Comparison of ENCODE assay signal across 8 mouse cellular contexts in genomic region chr2:172412454-172412853, GRCm38 (mm10). TPM values are rescaled to one million over a fixed set of nuclear protein-coding genes. Genes with fewer than 3 reads are reported as not detected.
DNase-seq lines count a peak whose midpoint lies in the region; ATAC-seq lines count a peak whose summit lies in the region.

No protein-coding gene starts in this region.

- H3K4me2 ChIP-seq in heart, embryonic 13.5 days: peak overlapping the region; percentile 58
- H3K4me2 ChIP-seq in liver, embryonic 11.5 days: peak overlapping the region; percentile 30; the same call in 1 of the 2 replicates
- no peak overlapping the region for H3K4me2 ChIP-seq in neural tube, embryonic 14.5 days (ENCODE audit: low read depth, low read length)

- H3K27ac ChIP-seq in heart, embryonic 13.5 days (replicated peaks): no peak overlapping the region
- H3K27ac ChIP-seq in liver, embryonic 11.5 days (ENCODE audit: low read depth, low read length): no peak overlapping the region
- no peak overlapping the region for H3K27ac ChIP-seq in neural tube, embryonic 14.5 days (ENCODE audit: low read depth, low read length)

- ATAC-seq in heart, embryonic 13.5 days (ENCODE audit: extremely low read depth, insufficient number of reproducible peaks, low FRiP score, low TSS enrichment): no peak
- ATAC-seq in liver, embryonic 11.5 days (replicated peaks; ENCODE audit: low FRiP score): peak; percentile 68
- ATAC-seq in neural tube, embryonic 14.5 days (ENCODE audit: low read depth): peak; percentile 68; the same call in 1 of the 2 replicates

- no peaks in the 10 kb centered on the region for H3K36me3 ChIP-seq in heart, embryonic 13.5 days
- H3K36me3 ChIP-seq in liver, embryonic 11.5 days (ENCODE audit: control insufficient read depth, insufficient read depth, low read length): no peaks in the 10 kb centered on the region
- H3K36me3 ChIP-seq in neural tube, embryonic 14.5 days (ENCODE audit: control insufficient read depth, insufficient read depth, low read length): no peaks in the 10 kb centered on the region

- no peak for DNase-seq in heart, adult 9 months (ENCODE audit: low spot score in 2 of 2)
- DNase-seq in forelimb bud, embryonic 11.5 days (ENCODE audit: low read depth, low spot score): peak; percentile 40
- DNase-seq in liver, embryonic 11.5 days (ENCODE audit: low spot score): peak; percentile 53
- no peak for DNase-seq in cerebellum, postnatal 14 days
- DNase-seq in urinary bladder, postnatal 36 days (ENCODE audit: low spot score in 2 of 2): no peak
- no peak for DNase-seq in gastrocnemius, postnatal 10 days

- no peaks in the 10 kb centered on the region for H3K9me3 ChIP-seq in heart, embryonic 13.5 days
- no peaks in the 10 kb centered on the region for H3K9me3 ChIP-seq in liver, embryonic 11.5 days (ENCODE audit: control insufficient read depth, low read length)
- H3K9me3 ChIP-seq in neural tube, embryonic 14.5 days (ENCODE audit: control insufficient read depth, low read length): no peaks in the 10 kb centered on the region

- 5% methylated on average over 9 of the region's 9 CpGs for WGBS in heart, embryonic 13.5 days
- 14% methylated on average over 9 of the region's 9 CpGs for WGBS in liver, embryonic 11.5 days
- 21% methylated on average over 9 of the region's 9 CpGs for WGBS in neural tube, embryonic 14.5 days

- H3K9ac ChIP-seq in heart, embryonic 13.5 days: peak overlapping the region; percentile 41
- no peak overlapping the region for H3K9ac ChIP-seq in liver, embryonic 11.5 days (ENCODE audit: low read depth, low read length)
- H3K9ac ChIP-seq in neural tube, embryonic 14.5 days (replicated peaks; ENCODE audit: low read depth, low read length): no peak overlapping the region

- peak overlapping the region; percentile 17 for H3K4me3 ChIP-seq in heart, embryonic 13.5 days
- no peak overlapping the region for H3K4me3 ChIP-seq in liver, embryonic 11.5 days (ENCODE audit: low read depth, low read length)
- H3K4me3 ChIP-seq in neural tube, embryonic 14.5 days (ENCODE audit: low read depth, low read length): no peak overlapping the region

- peaks cover 19% of the 10 kb centered on the region for H3K4me1 ChIP-seq in heart, embryonic 13.5 days
- peaks cover 10% of the 10 kb centered on the region for H3K4me1 ChIP-seq in liver, embryonic 11.5 days (replicated peaks; ENCODE audit: control insufficient read depth, insufficient read depth, low read length)
- H3K4me1 ChIP-seq in neural tube, embryonic 14.5 days (ENCODE audit: control insufficient read depth, insufficient read depth, low read length): 0 out of 2 replicates have a peak, but pooled peaks cover 3% of the 10 kb centered on the region

- no peaks in the 10 kb centered on the region; the same call in 1 of the 2 replicates for H3K27me3 ChIP-seq in heart, embryonic 13.5 days (replicated peaks)
- no peaks in the 10 kb centered on the region for H3K27me3 ChIP-seq in liver, embryonic 11.5 days (replicated peaks; ENCODE audit: control insufficient read depth, insufficient read depth, low read length)
- H3K27me3 ChIP-seq in neural tube, embryonic 14.5 days (ENCODE audit: control insufficient read depth, insufficient read depth, low read length): no peaks in the 10 kb centered on the region

RNA-seq across cellular contexts. Expression of gene Cass4, which starts 18.9 kb away (rescaled TPM):
- 0.20 and 0.45 TPM in 2 replicates for polyA plus RNA-seq in heart, embryonic 13.5 days (2015; fragmentation: Nextera tagmentation; extraction: Ambion mirVana)
- polyA plus RNA-seq in liver, embryonic 11.5 days (2014; fragmentation: Nextera tagmentation; extraction: Ambion mirVana): 1.1 and 1.5 TPM in 2 replicates
- polyA plus RNA-seq in neural tube, embryonic 14.5 days (2014; fragmentation: Nextera tagmentation; extraction: Ambion mirVana): 0.16 and 0.36 TPM in 2 replicates
- under 1 TPM; 0.26 to 0.41 TPM for total RNA-seq in gastrocnemius, postnatal 10 days (2021)

RNA-seq across cellular contexts. Expression of gene Rtf2, which starts 27.9 kb away (rescaled TPM):
- polyA plus RNA-seq in heart, embryonic 13.5 days (2015; fragmentation: Nextera tagmentation; extraction: Ambion mirVana): 49.9 and 50.6 TPM in 2 replicates
- 73.1 and 78.7 TPM in 2 replicates for polyA plus RNA-seq in liver, embryonic 11.5 days (2014; fragmentation: Nextera tagmentation; extraction: Ambion mirVana)
- 94.9 and 102 TPM in 2 replicates for polyA plus RNA-seq in neural tube, embryonic 14.5 days (2014; fragmentation: Nextera tagmentation; extraction: Ambion mirVana)
- 10 to 100 TPM; 34.9 to 40.9 TPM for total RNA-seq in gastrocnemius, postnatal 10 days (2021)

RNA-seq across cellular contexts. Expression of gene Cstf1, which starts 42.0 kb away (rescaled TPM):
- 27.5 and 28.0 TPM in 2 replicates for polyA plus RNA-seq in heart, embryonic 13.5 days (2015; fragmentation: Nextera tagmentation; extraction: Ambion mirVana)
- polyA plus RNA-seq in liver, embryonic 11.5 days (2014; fragmentation: Nextera tagmentation; extraction: Ambion mirVana): 50.5 and 57.8 TPM in 2 replicates
- 24.5 and 28.6 TPM in 2 replicates for polyA plus RNA-seq in neural tube, embryonic 14.5 days (2014; fragmentation: Nextera tagmentation; extraction: Ambion mirVana)
- total RNA-seq in gastrocnemius, postnatal 10 days (2021): 10 to 100 TPM; 15.8 to 22.2 TPM

RNA-seq across cellular contexts. Expression of gene Aurka, which starts 42.1 kb away (rescaled TPM):
- polyA plus RNA-seq in heart, embryonic 13.5 days (2015; fragmentation: Nextera tagmentation; extraction: Ambion mirVana): 86.6 and 98.3 TPM in 2 replicates
- polyA plus RNA-seq in liver, embryonic 11.5 days (2014; fragmentation: Nextera tagmentation; extraction: Ambion mirVana): 190 and 215 TPM in 2 replicates
- polyA plus RNA-seq in neural tube, embryonic 14.5 days (2014; fragmentation: Nextera tagmentation; extraction: Ambion mirVana): 8.4 and 11.9 TPM in 2 replicates
- total RNA-seq in gastrocnemius, postnatal 10 days (2021): 1 to 10 TPM; 6.0 to 7.0 TPM

RNA-seq across cellular contexts. Expression of gene Gcnt7, which starts 45.9 kb away (rescaled TPM):
- polyA plus RNA-seq in heart, embryonic 13.5 days (2015; fragmentation: Nextera tagmentation; extraction: Ambion mirVana): 0.78 and 0.94 TPM in 2 replicates
- 1.2 and 1.3 TPM in 2 replicates for polyA plus RNA-seq in liver, embryonic 11.5 days (2014; fragmentation: Nextera tagmentation; extraction: Ambion mirVana)
- polyA plus RNA-seq in neural tube, embryonic 14.5 days (2014; fragmentation: Nextera tagmentation; extraction: Ambion mirVana): 0.80 and 1.2 TPM in 2 replicates
- total RNA-seq in gastrocnemius, postnatal 10 days (2021): not detected

Comparison
In these comparisons a context has a peak if more than half of its experiments do, and no peak if none do; other contexts are left out.
1. DNase-seq: peak in forelimb bud, embryonic 11.5 days (single experiment) and liver, embryonic 11.5 days (single experiment); none in heart, adult 9 months (0 of 2), cerebellum, postnatal 14 days (0 of 2), urinary bladder, postnatal 36 days (0 of 2) and gastrocnemius, postnatal 10 days (single experiment).